Mouse (Mus musculus): ENCODE measurements around the gene Gm5901. TPM values are rescaled to one million over a fixed set of nuclear protein-coding genes. Genes with fewer than 3 reads are reported as not detected.

Gene Gm5901
- not detected for polyA plus RNA-seq (2017; shearing (Covaris generic))

GRCm38 (mm10) chr7:105374866-105375265 lies at the start of gene Gm5901:
TSS of gene Gm5901 (plus strand) at chr7:105375038.

GRCm38 (mm10) chr7:105334004-105334403 lies 40.8 kb upstream of the Gm5901 start, which contains the start of gene Olfr690:
TSS of gene Olfr690 (minus strand) at chr7:105334104.

GRCm38 (mm10) chr7:105342170-105342569 lies 32.7 kb upstream of the Gm5901 start, which contains the start of gene Olfr691:
TSS of gene Olfr691 (minus strand) at chr7:105342270.

GRCm38 (mm10) chr7:105367930-105368329 lies 6.9 kb upstream of the Gm5901 start, which contains the start of gene Olfr692:
TSS of gene Olfr692 (plus strand) at chr7:105368230.

GRCm38 (mm10) chr7:105399935-105400624 lies 25.2 kb downstream of the Gm5901 start, which contains the start of gene Fam160a2:
TSS of gene Fam160a2 (minus strand) at chr7:105400054.

GRCm38 (mm10) chr7:105404268-105404667 lies 29.4 kb downstream of the Gm5901 start, which contains the start of gene Cnga4:
TSS of gene Cnga4 (plus strand) at chr7:105404568.

GRCm38 (mm10) chr7:105425424-105426043 lies 50.7 kb downstream of the Gm5901 start, which contains the start of gene Cckbr:
TSS of gene Cckbr (plus strand) at chr7:105425731.

Other genes starting within 250 kb of the Gm5901 start
- not detected for gene Olfr683, start 228.0 kb upstream of the Gm5901 start, polyA plus RNA-seq (2017; shearing (Covaris generic))
- gene Olfr684, start 211.4 kb upstream of the Gm5901 start, polyA plus RNA-seq (2017; shearing (Covaris generic)): not detected
- gene Olfr685, start 189.0 kb upstream of the Gm5901 start, polyA plus RNA-seq (2017; shearing (Covaris generic)): not detected
- not detected for gene Olfr686, start 167.6 kb upstream of the Gm5901 start, polyA plus RNA-seq (2017; shearing (Covaris generic))
- not detected for gene Olfr688, start 86.9 kb upstream of the Gm5901 start, polyA plus RNA-seq (2017; shearing (Covaris generic))
- 0.09 TPM for gene Olfr689, start 63.9 kb upstream of the Gm5901 start, polyA plus RNA-seq (2017; shearing (Covaris generic))
- gene Olfr690, start 40.9 kb upstream of the Gm5901 start, polyA plus RNA-seq (2017; shearing (Covaris generic)): not detected
- not detected for gene Olfr691, start 32.8 kb upstream of the Gm5901 start, polyA plus RNA-seq (2017; shearing (Covaris generic))
- not detected for gene Olfr692, start 6.8 kb upstream of the Gm5901 start, polyA plus RNA-seq (2017; shearing (Covaris generic))
- 26.9 TPM for gene Fam160a2, start 25.0 kb downstream of the Gm5901 start, polyA plus RNA-seq (2017; shearing (Covaris generic))
- not detected for gene Cnga4, start 29.5 kb downstream of the Gm5901 start, polyA plus RNA-seq (2017; shearing (Covaris generic))
- not detected for gene Cckbr, start 50.7 kb downstream of the Gm5901 start, polyA plus RNA-seq (2017; shearing (Covaris generic))
- not detected for gene Cavin3, start 107.3 kb downstream of the Gm5901 start, polyA plus RNA-seq (2017; shearing (Covaris generic))
- 47.9 TPM for gene Smpd1, start 179.3 kb downstream of the Gm5901 start, polyA plus RNA-seq (2017; shearing (Covaris generic))
- 5.6 TPM for gene Apbb1, start 206.6 kb downstream of the Gm5901 start, polyA plus RNA-seq (2017; shearing (Covaris generic))
- gene Hpx, start 225.1 kb downstream of the Gm5901 start, polyA plus RNA-seq (2017; shearing (Covaris generic)): not detected